Mouse (Mus musculus) frontal cortex, adult 2 months (tissue): ENCODE data around the gene Ush2a. TPM values are rescaled to one million over a fixed set of nuclear protein-coding genes. Genes with fewer than 3 reads are reported as not detected.

ENCODE experiments used
- DNase-seq, 2 experiments: peaks; one replicate each; pipeline ENCODE4 v3.0.0; 2022; ENCODE audit warnings: low spot score in 1 of 2; ENCODE audit errors: extremely low spot score in 1 of 2
- polyA plus RNA-seq: library from polyadenylated mRNA; depleted of rRNA; stranded (reverse); fragments of >200 nt; gene quantifications from 2 replicates; pipeline ENCODE4 v1.2.3, GENCODE M21; 2012

Ush2a gene
- polyA plus RNA-seq, 1 experiment: 0.16 TPM

GRCm38 (mm10) chr1:188993218-188993617, 731.4 kb downstream of the Ush2a start:
- DNase-seq: peak in 1 of 2 experiments; percentile 79

DNA sequence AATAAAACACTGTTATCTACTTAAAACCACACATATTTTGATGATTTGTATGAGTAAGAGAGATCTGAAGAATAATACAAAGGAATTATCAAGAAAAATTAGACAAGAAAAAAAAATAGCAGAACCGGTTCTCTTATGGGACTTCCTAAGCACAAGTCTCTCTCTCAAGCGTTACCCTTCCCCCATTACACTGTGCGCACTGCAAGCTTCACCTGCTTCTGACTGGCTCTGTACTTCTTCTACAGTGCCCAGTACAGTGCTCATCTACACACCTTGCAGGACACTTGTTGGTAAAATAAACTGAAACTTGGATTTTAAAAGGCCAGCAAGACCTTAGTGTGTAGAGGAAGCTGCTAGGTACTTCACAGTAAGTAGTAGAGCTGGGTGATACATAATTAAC, 736.1 kb downstream of the Ush2a start:
- DNase-seq: no peak

GRCm38 (mm10) chr1:188999981-189000380, 738.2 kb downstream of the Ush2a start:
- no peak for DNase-seq

- DNase-seq: no peak
Observed at GRCm38 (mm10) chr1:189001815-189002214, 740.0 kb downstream of the Ush2a start.

GRCm38 (mm10) chr1:189004774-189005173, 743.0 kb downstream of the Ush2a start:
- no peak for DNase-seq

DNA sequence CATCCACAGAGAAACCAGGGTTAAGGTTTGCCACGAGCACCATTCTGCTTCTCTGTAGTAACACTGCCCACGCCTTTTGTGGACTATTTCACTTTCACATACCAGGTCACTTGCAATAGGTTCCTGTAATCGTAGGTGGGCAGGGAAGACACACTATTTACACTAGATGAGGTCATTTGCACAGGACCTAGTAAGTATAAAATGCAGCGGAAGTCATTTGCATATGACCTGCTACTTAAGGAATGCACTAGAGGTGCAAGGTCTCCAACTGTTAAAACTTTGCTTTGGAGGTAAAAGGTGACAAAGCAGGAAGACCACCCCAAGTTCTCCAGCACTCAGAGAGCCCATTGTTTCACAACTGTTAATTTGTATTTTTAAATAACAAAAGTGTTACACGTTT, 744.4 kb downstream of the Ush2a start:
- DNase-seq: no peak

DNA sequence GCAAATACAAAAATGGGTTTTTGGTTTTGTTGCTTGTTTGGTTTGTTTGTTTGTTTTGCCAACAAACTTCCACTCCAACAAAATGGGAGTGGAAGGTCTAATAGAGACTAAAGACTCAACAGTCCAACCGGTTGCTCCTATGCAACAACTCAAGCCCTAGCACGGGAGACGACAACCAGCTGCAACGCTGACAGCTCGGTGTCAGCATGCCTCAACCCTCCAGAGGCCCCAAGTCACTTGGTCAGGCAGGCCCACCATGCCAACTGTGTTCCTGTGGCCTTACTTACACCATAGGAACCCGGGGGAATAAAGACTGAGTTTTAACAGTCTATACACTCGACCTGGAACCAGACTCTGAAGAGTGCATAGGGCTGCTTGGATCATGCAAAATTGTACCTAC, 745.0 kb downstream of the Ush2a start:
- DNase-seq: no peak

DNA sequence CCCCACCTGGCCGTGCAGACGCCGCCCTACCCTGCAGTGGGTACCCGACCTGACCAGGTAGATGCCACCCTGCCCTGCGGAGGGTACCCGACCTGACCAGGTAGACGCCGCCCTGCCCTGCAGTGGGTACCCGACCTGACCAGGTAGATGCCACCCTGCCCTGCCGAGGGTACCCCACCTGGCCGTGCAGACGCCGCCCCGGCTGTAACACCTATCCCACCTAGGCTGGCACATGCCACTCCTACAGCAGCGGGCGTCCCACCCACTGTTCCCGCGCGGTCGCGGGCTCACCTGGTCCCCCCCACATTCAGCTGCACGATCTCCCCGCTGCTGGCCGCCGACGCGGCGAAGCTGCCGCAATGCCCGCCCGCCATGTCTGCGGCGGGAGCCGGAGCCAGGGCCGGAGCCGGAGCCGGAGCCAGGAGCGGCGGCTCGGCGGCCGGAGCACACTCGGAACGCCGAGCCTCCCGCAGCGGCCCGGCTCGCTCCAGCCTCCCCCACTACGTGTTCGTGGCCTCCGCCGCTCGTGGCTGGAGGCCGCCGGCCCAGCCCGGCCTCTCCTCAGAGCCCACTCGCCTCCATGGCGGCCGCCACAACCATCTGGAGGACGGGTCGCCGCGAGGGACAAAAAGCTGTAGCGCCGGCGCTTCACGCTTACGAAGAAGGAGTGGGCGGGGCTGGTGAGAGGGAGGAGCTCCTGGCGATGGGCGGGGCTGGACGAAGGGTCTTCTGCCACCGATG, 745.6 kb downstream of the Ush2a start, which contains the start of gene Kctd3:
TSS of gene Kctd3 (minus strand) at position 603 of the 741 bp plus-strand sequence.
- peak; percentile 89 to 99 for DNase-seq

DNA sequence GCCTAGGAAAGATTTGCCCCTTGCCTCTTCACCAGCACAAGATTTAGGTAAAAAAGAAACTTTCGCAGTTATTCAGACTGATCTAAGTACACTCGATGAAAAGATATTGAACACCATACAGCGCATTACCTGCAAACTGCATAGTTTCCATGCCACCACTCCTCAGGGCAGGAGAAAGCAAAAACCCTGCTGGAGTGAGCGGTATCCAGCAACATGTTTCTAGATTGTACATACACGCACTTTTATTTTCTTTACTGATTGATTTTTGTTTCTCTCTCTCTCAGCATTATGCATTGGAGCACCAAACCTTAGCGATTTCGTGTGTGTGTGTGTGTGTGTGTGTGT, 746.1 kb downstream of the Ush2a start:
- DNase-seq: no peak

- DNase-seq: no peak
Observed at GRCm38 (mm10) chr1:189010671-189011070, 748.8 kb downstream of the Ush2a start.

- no peak for DNase-seq
Observed at GRCm38 (mm10) chr1:189012846-189013586, 751.2 kb downstream of the Ush2a start.

DNA sequence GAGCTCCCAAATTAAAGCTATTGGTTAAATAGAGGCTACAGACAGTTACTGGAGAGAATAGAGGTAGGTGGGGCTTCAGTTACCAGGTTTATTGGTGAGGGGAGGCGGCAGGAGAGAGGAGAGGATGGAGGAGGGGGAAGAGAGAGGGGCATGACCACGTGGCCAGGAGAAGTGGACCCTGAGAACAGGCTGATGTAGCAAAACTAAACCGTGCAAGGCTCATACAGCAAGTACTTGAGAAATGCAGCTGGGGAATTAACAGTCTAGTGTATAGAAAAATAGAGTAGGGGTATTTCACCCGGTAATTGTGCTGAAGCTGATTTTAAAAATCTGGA, 751.7 kb downstream of the Ush2a start:
- DNase-seq: no peak
